Mouse (Mus musculus) MEL-GATA-1-ER (cell line): ENCODE data around the gene Cd81.

Experiments used
- DNase-seq: peaks from one replicate; pipeline ENCODE4 v3.0.0-alpha.2; 2012; ENCODE audit warnings: low read depth; ENCODE audit errors: extremely low read depth

Cd81 gene

GRCm38 (mm10) chr7:143110803-143111202, 58.3 kb downstream of the Cd81 start:
- no peak for DNase-seq

- DNase-seq = no peak
Observed at GRCm38 (mm10) chr7:143111719-143112118, 59.2 kb downstream of the Cd81 start.

GRCm38 (mm10) chr7:143112395-143112794, 59.9 kb downstream of the Cd81 start:
- DNase-seq = no peak

GRCm38 (mm10) chr7:143114773-143115172, 62.2 kb downstream of the Cd81 start:
- DNase-seq = no peak

GRCm38 (mm10) chr7:143116521-143116920, 64.0 kb downstream of the Cd81 start:
- DNase-seq = no peak
